Mouse (Mus musculus) limb, embryonic 11.5 days (tissue): ENCODE data around the gene Gm36210. TPM values are rescaled to one million over a fixed set of nuclear protein-coding genes. Genes with fewer than 3 reads are reported as not detected.

Experiments used
- ATAC-seq: fragments of 200-750 bp; cut with Nextera tagmentation; 2 replicates; pipeline ENCODE4 v1.8.0; 2017; ENCODE audit warnings: low read depth; ENCODE audit not compliant: insufficient number of reproducible peaks, low FRiP score, low TSS enrichment
- DNase-seq: peaks from one replicate; pipeline ENCODE4 v3.0.0-alpha.2; 2015; ENCODE audit warnings: low spot score
- H3K27ac ChIP-seq: fragments of 300-500 bp; sonication (generic); replicated peaks from 2 replicates; pipeline ENCODE4 v1.5.1; 2014; ENCODE audit warnings: low read depth, mild to moderate bottlenecking, low read length
- H3K27me3 ChIP-seq: fragments of 300-500 bp; sonication (generic); 2 replicates; pipeline ENCODE4 v1.6.1; 2014; ENCODE audit warnings: mild to moderate bottlenecking, low read length, mixed read lengths; ENCODE audit not compliant: control insufficient read depth, insufficient read depth
- H3K36me3 ChIP-seq: fragments of 300-500 bp; sonication (generic); 2 replicates; pipeline ENCODE4 v1.6.1; 2014; ENCODE audit warnings: mild to moderate bottlenecking, low read length, moderate library complexity, mixed read lengths; ENCODE audit not compliant: control insufficient read depth, insufficient read depth
- H3K4me1 ChIP-seq: fragments of 300-500 bp; sonication (generic); 2 replicates; pipeline ENCODE4 v1.6.1; 2014; ENCODE audit warnings: low read length, mixed read lengths; ENCODE audit not compliant: control insufficient read depth, insufficient read depth
- H3K4me2 ChIP-seq: fragments of 300-500 bp; sonication (generic); 2 replicates; pipeline ENCODE4 v1.6.1; 2014; ENCODE audit warnings: low read depth, mild to moderate bottlenecking, moderate library complexity; ENCODE audit not compliant: severe bottlenecking
- H3K4me3 ChIP-seq: fragments of 300-500 bp; sonication (generic); 2 replicates; pipeline ENCODE4 v1.5.1; 2014; ENCODE audit warnings: low read depth, low read length
- H3K9ac ChIP-seq: fragments of 300-500 bp; sonication (generic); 2 replicates; pipeline ENCODE4 v1.6.1; 2014; ENCODE audit warnings: mild to moderate bottlenecking, low read length
- H3K9me3 ChIP-seq: fragments of 300-500 bp; sonication (generic); 2 replicates; pipeline ENCODE4 v1.6.1; 2016; ENCODE audit warnings: low read length; ENCODE audit not compliant: control insufficient read depth
- WGBS: fragments of 180-500 bp; shearing (Covaris S2); extraction: QIAGEN DNeasy Blood & Tissue Kit; methylation state at CpG from one replicate; pipeline ENCODE4 v1.1.7; 2014; 5-methylcytosine and 5-hydroxymethylcytosine counted together
- polyA plus RNA-seq: library from polyadenylated mRNA; unstranded; fragments of >200 nt; fragmentation: Nextera tagmentation; extraction: Ambion mirVana; gene quantifications from 2 replicates; pipeline ENCODE4 v1.2.1, GENCODE M21; 2014

The Gm36210 gene
- polyA plus RNA-seq, 1 experiment from 2014 or later: not detected

- no peak overlapping the region for H3K4me2 ChIP-seq
- no peak overlapping the region for H3K4me3 ChIP-seq
- peaks cover 6% of the 10 kb centered on the region; the same call in 1 of the 2 replicates for H3K4me1 ChIP-seq
- no peak overlapping the region for H3K27ac ChIP-seq
- H3K36me3 ChIP-seq: no peaks in the 10 kb centered on the region; the same call in 1 of the 2 replicates
- no peak for DNase-seq
- 55% methylated on average over 5 of the region's 5 CpGs for WGBS
- no peaks in the 10 kb centered on the region for H3K9me3 ChIP-seq
- H3K27me3 ChIP-seq: no peaks in the 10 kb centered on the region
- H3K9ac ChIP-seq: no peak overlapping the region
- ATAC-seq: no peak
Observed at GRCm38 (mm10) chr7:4912248-4912647, 5.9 kb upstream of the Gm36210 start.

GRCm38 (mm10) chr7:4911561-4911960 is 5.2 kb upstream of the Gm36210 start:
- Histone ChIP-seq H3K4me3 (no peak overlapping the region), H3K9me3 (no peaks in the 10 kb centered on the region), H3K27me3 (no peaks in the 10 kb centered on the region), H3K36me3 (no peaks in the 10 kb centered on the region), H3K9ac (no peak overlapping the region), H3K27ac (no peak overlapping the region), H3K4me2 (no peak overlapping the region), H3K4me1 (peaks cover 3% of the 10 kb centered on the region; the same call in 1 of the 2 replicates)
- DNase-seq: peak; percentile 83
- 41% methylated on average over 9 of the region's 9 CpGs for WGBS
- ATAC-seq: no peak

- H3K4me3 ChIP-seq: no peak overlapping the region
Observed at GRCm38 (mm10) chr7:4902404-4902803, 3.9 kb downstream of the Gm36210 start.

GRCm38 (mm10) chr7:4901171-4901570 is 5.1 kb downstream of the Gm36210 start:
- H3K36me3 ChIP-seq: no peaks in the 10 kb centered on the region
- H3K27ac ChIP-seq: no peak overlapping the region
- no peaks in the 10 kb centered on the region; the same call in 1 of the 2 replicates for H3K9me3 ChIP-seq
- H3K27me3 ChIP-seq: peaks cover 15% of the 10 kb centered on the region
- H3K9ac ChIP-seq: no peak overlapping the region
- H3K4me3 ChIP-seq: no peak overlapping the region
- no peak for ATAC-seq
- peak; percentile 64 for DNase-seq
- no peaks in the 10 kb centered on the region for H3K4me1 ChIP-seq
- 49% methylated on average over 8 of the region's 8 CpGs for WGBS
- no peak overlapping the region for H3K4me2 ChIP-seq

More at GRCm38 (mm10) chr7:4902404-4902803, 3.9 kb downstream of the Gm36210 start:
- H3K4me2 ChIP-seq: no peak overlapping the region
- no peaks in the 10 kb centered on the region; the same call in 1 of the 2 replicates for H3K9me3 ChIP-seq
- WGBS: 88% methylated on average over 9 of the region's 9 CpGs
- no peak for DNase-seq
- H3K4me1 ChIP-seq: no peaks in the 10 kb centered on the region
- no peak for ATAC-seq
- no peak overlapping the region for H3K9ac ChIP-seq
- H3K27me3 ChIP-seq: peaks cover 15% of the 10 kb centered on the region
- no peak overlapping the region for H3K27ac ChIP-seq
- no peaks in the 10 kb centered on the region for H3K36me3 ChIP-seq

GRCm38 (mm10) chr7:4900523-4900851 is 5.8 kb downstream of the Gm36210 start:
- H3K4me2 ChIP-seq: no peak overlapping the region
- H3K9me3 ChIP-seq: no peaks in the 10 kb centered on the region; the same call in 1 of the 2 replicates
- H3K4me3 ChIP-seq: no peak overlapping the region
- ATAC-seq (no peak), DNase-seq (no peak)
- H3K4me1 ChIP-seq: no peaks in the 10 kb centered on the region
- no peak overlapping the region for H3K9ac ChIP-seq
- peaks cover 15% of the 10 kb centered on the region for H3K27me3 ChIP-seq
- 21% methylated on average over 11 of the region's 11 CpGs for WGBS
- H3K36me3 ChIP-seq: no peaks in the 10 kb centered on the region
- H3K27ac ChIP-seq: no peak overlapping the region

GRCm38 (mm10) chr7:4899649-4900522 is 6.4 kb downstream of the Gm36210 start:
- H3K4me1 ChIP-seq: no peaks in the 10 kb centered on the region
- H3K4me2 ChIP-seq: peak overlapping the region; percentile 33
- ATAC-seq: 0 out of 2 replicates have a peak, but pooled peaks have one; percentile 28
- H3K27me3 ChIP-seq: peaks cover 15% of the 10 kb centered on the region
- DNase-seq: no peak
- no peaks in the 10 kb centered on the region for H3K36me3 ChIP-seq
- H3K27ac ChIP-seq: no peak overlapping the region
- 7% methylated on average over 19 of the region's 19 CpGs for WGBS
- no peaks in the 10 kb centered on the region; the same call in 1 of the 2 replicates for H3K9me3 ChIP-seq
- no peak overlapping the region; the same call in 1 of the 2 replicates for H3K9ac ChIP-seq
- H3K4me3 ChIP-seq: 0 out of 2 replicates have a peak overlapping the region, but pooled peaks have one; percentile 3

GRCm38 (mm10) chr7:4898851-4899648 is 7.3 kb downstream of the Gm36210 start:
- Histone ChIP-seq H3K36me3 (no peaks in the 10 kb centered on the region), H3K9me3 (no peaks in the 10 kb centered on the region; the same call in 1 of the 2 replicates), H3K9ac (no peak overlapping the region; the same call in 1 of the 2 replicates), H3K27me3 (peaks cover 15% of the 10 kb centered on the region), H3K4me2 (peak overlapping the region; percentile 33), H3K4me1 (no peaks in the 10 kb centered on the region), H3K27ac (no peak overlapping the region), H3K4me3 (no peak overlapping the region)
- DNase-seq: no peak
- 17% methylated on average over 15 of the region's 18 CpGs for WGBS
- ATAC-seq: 0 out of 2 replicates have a peak, but pooled peaks have one; percentile 33

- DNase-seq: no peak
- no peak overlapping the region for H3K27ac ChIP-seq
- H3K36me3 ChIP-seq: no peaks in the 10 kb centered on the region
- no peaks in the 10 kb centered on the region for H3K4me1 ChIP-seq
- H3K4me3 ChIP-seq: no peak overlapping the region
- peaks cover 13% of the 10 kb centered on the region for H3K27me3 ChIP-seq
- no peak for ATAC-seq
- H3K9ac ChIP-seq: no peak overlapping the region
- H3K4me2 ChIP-seq: no peak overlapping the region
- WGBS: 59% methylated on average over 11 of the region's 11 CpGs
- H3K9me3 ChIP-seq: no peaks in the 10 kb centered on the region
Observed at GRCm38 (mm10) chr7:4895186-4895585, 11.1 kb downstream of the Gm36210 start.
